Mouse (Mus musculus) kidney, embryonic 14.5 days (tissue): Measurements from ENCODE around the gene Mitf. TPM values are rescaled to one million over a fixed set of nuclear protein-coding genes. Genes with fewer than 3 reads are reported as not detected.

Source experiments
- ATAC-seq: fragments of 200-750 bp; cut with Nextera tagmentation; 2 replicates; pipeline ENCODE4 v1.8.0; 2017; ENCODE audit warnings: moderate number of reproducible peaks, mild to moderate bottlenecking, moderate TSS enrichment, moderate library complexity; ENCODE audit not compliant: low FRiP score, low TSS enrichment
- H3K27ac ChIP-seq: fragments of 300-500 bp; sonication (generic); 2 replicates; pipeline ENCODE4 v1.5.1; 2014; ENCODE audit warnings: low read depth, mild to moderate bottlenecking, low read length, moderate library complexity, mixed read lengths
- H3K27me3 ChIP-seq: fragments of 300-500 bp; sonication (generic); 2 replicates; pipeline ENCODE4 v1.6.1; 2014; ENCODE audit warnings: mild to moderate bottlenecking, low read length; ENCODE audit not compliant: control insufficient read depth, insufficient read depth
- H3K36me3 ChIP-seq: fragments of 300-500 bp; sonication (generic); 2 replicates; pipeline ENCODE4 v1.6.1; 2014; ENCODE audit warnings: low read length, mixed read lengths; ENCODE audit not compliant: control insufficient read depth, insufficient read depth
- H3K4me1 ChIP-seq: fragments of 300-500 bp; sonication (generic); 2 replicates; pipeline ENCODE4 v1.6.1; 2014; ENCODE audit warnings: low read length, mixed read lengths; ENCODE audit not compliant: control insufficient read depth, insufficient read depth
- H3K4me2 ChIP-seq: fragments of 300-500 bp; sonication (generic); replicated peaks from 2 replicates; pipeline ENCODE4 v1.6.1; 2014; ENCODE audit warnings: low read depth, mild to moderate bottlenecking, low read length
- H3K4me3 ChIP-seq: fragments of 300-500 bp; sonication (generic); 2 replicates; pipeline ENCODE4 v1.5.1; 2014; ENCODE audit warnings: mild to moderate bottlenecking, low read length
- H3K9ac ChIP-seq: fragments of 300-500 bp; sonication (generic); 2 replicates; pipeline ENCODE4 v1.6.1; 2014; ENCODE audit warnings: low read depth, mild to moderate bottlenecking, low read length, moderate library complexity
- H3K9me3 ChIP-seq: fragments of 300-500 bp; sonication (generic); 2 replicates; pipeline ENCODE4 v1.6.1; 2016; ENCODE audit warnings: low read length; ENCODE audit not compliant: control insufficient read depth
- WGBS: fragments of 180-500 bp; shearing (Covaris S2); extraction: QIAGEN DNeasy Blood & Tissue Kit; methylation state at CpG from one replicate; pipeline ENCODE4 v1.1.7; 2014; 5-methylcytosine and 5-hydroxymethylcytosine counted together
- polyA plus RNA-seq: library from polyadenylated mRNA; unstranded; fragments of >200 nt; fragmentation: Nextera tagmentation; extraction: Ambion mirVana; gene quantifications from 2 replicates; pipeline ENCODE4 v1.2.1, GENCODE M21; 2014

The Mitf gene
- polyA plus RNA-seq, 1 experiment from 2014 or later, result 3.6 TPM

DNA sequence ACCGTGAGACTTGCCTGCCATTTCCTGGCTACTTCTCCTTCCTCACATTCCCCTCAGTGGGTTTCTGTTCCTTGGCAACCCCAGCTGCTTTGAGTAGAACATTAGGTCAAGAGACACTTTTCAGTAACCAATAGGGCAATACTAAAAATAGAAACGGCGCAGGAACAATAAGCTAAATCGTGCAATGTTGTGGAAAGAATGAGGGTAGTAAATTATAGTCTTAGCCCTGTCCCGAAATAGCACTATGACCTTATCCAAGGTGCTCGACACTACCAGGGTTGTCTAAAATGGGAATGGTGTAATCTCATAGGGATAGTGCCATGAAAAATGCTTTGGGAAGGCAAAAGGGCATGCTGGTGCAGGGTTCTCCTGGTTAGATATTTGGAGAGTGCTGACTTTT lies 70.6 kb downstream of the Mitf start:
- Histone ChIP-seq H3K9me3 (no peaks in the 10 kb centered on the region), H3K36me3 (no peaks in the 10 kb centered on the region), H3K4me2 (no peak overlapping the region), H3K4me3 (no peak overlapping the region), H3K27me3 (no peaks in the 10 kb centered on the region), H3K27ac (no peak overlapping the region), H3K9ac (no peak overlapping the region), H3K4me1 (no peaks in the 10 kb centered on the region)
- WGBS, result 69% methylated on average over 6 of the region's 6 CpGs
- ATAC-seq, result no peak

DNA sequence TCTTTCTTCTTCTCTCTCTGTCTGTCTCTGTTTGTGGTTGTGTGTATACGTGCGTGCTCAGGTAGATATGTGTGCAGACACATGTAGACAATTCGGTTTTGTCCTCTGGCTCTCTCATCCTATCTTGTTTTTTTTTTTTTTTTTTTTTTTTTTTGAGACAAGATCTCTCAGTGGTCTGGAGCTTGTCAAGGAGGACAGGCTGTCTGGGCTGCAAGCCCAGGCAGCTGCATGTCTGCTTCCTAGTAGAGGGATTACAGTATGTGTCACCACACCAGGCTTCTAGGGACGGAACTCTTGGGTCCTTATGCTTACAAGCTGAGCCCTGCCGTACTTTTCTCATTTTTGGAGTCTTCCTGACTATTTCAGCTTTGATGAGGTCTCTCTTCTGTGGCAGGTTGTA lies 73.5 kb downstream of the Mitf start:
- WGBS, result 90% methylated on average over 5 of the region's 5 CpGs
- ATAC-seq, result no peak

DNA sequence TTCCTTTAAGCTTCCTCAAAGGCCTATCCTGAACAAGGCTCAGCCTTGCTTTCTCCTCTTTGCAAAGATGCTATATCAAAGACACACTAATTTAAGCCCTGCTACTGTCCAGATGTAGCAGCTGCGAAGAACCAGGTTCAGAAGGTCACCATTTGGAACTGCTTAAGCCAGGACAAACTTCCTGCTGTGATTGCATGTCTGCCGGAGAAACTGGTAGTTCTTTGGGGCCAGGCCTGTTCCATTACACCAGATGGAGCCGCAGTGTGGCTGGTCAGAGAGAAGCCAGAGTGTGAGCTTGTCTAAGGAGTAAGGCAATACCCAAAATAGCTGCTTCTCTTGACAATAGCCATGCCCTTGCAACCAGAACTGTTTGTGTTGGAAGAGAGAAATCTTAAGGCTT lies 75.1 kb downstream of the Mitf start:
- Histone ChIP-seq H3K36me3 (no peaks in the 10 kb centered on the region), H3K4me1 (no peaks in the 10 kb centered on the region), H3K27ac (no peak overlapping the region), H3K9me3 (no peaks in the 10 kb centered on the region), H3K27me3 (no peaks in the 10 kb centered on the region), H3K4me2 (no peak overlapping the region), H3K9ac (no peak overlapping the region), H3K4me3 (no peak overlapping the region)
- WGBS, result 17% methylated on average over 3 of the region's 3 CpGs
- ATAC-seq, result no peak

More for the DNA sequence above, 73.5 kb downstream of the Mitf start:
- Histone ChIP-seq H3K27ac (no peak overlapping the region), H3K27me3 (no peaks in the 10 kb centered on the region), H3K36me3 (no peaks in the 10 kb centered on the region), H3K4me1 (no peaks in the 10 kb centered on the region), H3K9ac (no peak overlapping the region), H3K4me2 (no peak overlapping the region), H3K9me3 (no peaks in the 10 kb centered on the region), H3K4me3 (no peak overlapping the region)

DNA sequence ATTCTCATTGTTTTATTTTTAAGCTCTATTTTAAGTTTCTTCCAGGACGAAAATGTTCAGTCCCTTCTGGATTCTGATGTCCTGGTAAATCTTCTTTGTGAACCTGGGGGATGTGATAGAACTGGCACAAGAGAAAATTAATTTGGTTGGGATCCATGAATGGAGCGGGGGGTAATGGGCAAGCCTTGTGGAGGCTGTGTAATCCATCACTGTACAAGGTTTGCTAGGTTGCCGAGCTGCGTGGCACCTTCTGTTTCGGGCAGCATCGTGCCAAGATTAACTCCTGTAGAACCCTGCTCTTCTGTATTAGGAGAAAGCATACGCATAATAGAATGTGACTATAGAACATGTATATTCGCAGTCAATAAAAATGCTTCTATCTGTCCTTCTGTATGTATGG lies 76.1 kb downstream of the Mitf start:
- no peak for ATAC-seq

DNA sequence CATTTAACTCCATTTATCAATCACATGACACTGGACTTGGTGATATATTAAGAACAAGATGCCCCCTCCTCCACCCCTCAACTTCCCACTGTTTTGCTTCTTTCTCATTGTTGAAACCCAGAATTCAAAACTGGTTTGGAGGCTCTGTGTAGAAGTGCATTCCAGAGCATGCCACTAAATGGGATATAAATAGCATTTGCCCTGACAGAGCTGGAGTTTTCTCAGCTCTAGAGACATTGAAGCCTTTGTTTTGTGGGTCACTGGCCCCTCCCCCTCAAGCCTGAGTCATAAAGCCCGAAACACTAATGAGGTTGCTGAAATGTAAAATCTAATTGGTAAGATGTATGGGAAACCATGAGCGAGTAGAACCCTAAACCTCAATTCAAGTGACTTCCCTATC lies 76.6 kb downstream of the Mitf start:
- Histone ChIP-seq H3K4me2 (no peak overlapping the region), H3K4me1 (no peaks in the 10 kb centered on the region), H3K9me3 (no peaks in the 10 kb centered on the region), H3K27ac (no peak overlapping the region), H3K9ac (no peak overlapping the region), H3K27me3 (no peaks in the 10 kb centered on the region), H3K36me3 (no peaks in the 10 kb centered on the region), H3K4me3 (no peak overlapping the region)
- peak; percentile 52; the same call in 1 of the 2 replicates for ATAC-seq
- 63% methylated on average over 2 of the region's 2 CpGs for WGBS

More for the DNA sequence above, 76.1 kb downstream of the Mitf start:
- Histone ChIP-seq H3K27me3 (no peaks in the 10 kb centered on the region), H3K4me2 (no peak overlapping the region), H3K4me1 (no peaks in the 10 kb centered on the region), H3K4me3 (no peak overlapping the region), H3K9me3 (no peaks in the 10 kb centered on the region), H3K9ac (no peak overlapping the region), H3K36me3 (no peaks in the 10 kb centered on the region), H3K27ac (no peak overlapping the region)
- 84% methylated on average over 8 of the region's 8 CpGs for WGBS

DNA sequence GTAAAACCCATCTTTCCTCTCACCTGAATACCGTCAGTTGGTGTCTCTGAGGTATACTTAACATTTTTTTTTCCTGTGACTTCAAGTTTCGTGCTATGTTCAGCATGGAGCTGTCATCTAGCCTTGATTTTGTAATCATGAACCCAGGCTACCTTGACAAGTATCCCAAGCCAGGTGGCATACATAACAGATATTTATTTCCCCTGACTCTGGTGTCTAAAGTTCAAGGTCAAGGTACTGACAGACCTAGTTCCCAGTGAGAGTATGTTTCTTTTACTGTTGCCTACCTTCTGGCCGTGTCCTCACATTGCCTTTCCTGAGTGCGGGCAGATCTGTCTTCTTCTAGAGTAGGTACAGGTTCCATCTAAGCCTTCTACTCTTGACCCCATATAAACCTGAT lies 78.1 kb downstream of the Mitf start:
- ATAC-seq, result no peak
- 81% methylated on average over 4 of the region's 4 CpGs for WGBS
- Histone ChIP-seq H3K9ac (no peak overlapping the region), H3K4me1 (no peaks in the 10 kb centered on the region), H3K4me2 (no peak overlapping the region), H3K27ac (no peak overlapping the region), H3K36me3 (no peaks in the 10 kb centered on the region), H3K9me3 (no peaks in the 10 kb centered on the region), H3K27me3 (no peaks in the 10 kb centered on the region), H3K4me3 (no peak overlapping the region)

DNA sequence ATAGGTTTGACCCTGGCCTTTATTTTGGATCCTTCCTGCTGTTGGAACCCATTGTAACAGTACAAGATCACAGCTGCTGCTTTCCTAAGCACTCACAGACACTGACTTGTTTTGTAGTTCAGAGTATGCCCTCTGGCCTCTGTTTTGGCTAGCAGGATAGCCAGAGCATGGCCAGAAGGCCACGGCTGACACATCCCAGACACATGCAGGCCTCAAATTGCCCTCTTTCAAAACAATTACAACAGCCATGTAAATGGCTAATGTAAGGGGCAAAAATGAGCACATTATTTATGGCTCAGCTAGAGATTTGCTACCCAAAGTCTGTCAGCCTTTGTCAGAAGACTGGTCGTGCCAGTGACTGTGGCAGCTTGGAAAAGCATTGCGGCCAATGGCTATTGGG lies 78.8 kb downstream of the Mitf start:
- H3K27ac ChIP-seq, result no peak overlapping the region
- 70% methylated on average over 3 of the region's 3 CpGs for WGBS
- H3K9ac ChIP-seq, result no peak overlapping the region
- H3K36me3 ChIP-seq, result no peaks in the 10 kb centered on the region
- H3K27me3 ChIP-seq, result no peaks in the 10 kb centered on the region
- H3K4me2 ChIP-seq, result no peak overlapping the region
- no peak overlapping the region for H3K4me3 ChIP-seq
- no peak for ATAC-seq
- no peaks in the 10 kb centered on the region for H3K9me3 ChIP-seq
- H3K4me1 ChIP-seq, result no peaks in the 10 kb centered on the region

DNA sequence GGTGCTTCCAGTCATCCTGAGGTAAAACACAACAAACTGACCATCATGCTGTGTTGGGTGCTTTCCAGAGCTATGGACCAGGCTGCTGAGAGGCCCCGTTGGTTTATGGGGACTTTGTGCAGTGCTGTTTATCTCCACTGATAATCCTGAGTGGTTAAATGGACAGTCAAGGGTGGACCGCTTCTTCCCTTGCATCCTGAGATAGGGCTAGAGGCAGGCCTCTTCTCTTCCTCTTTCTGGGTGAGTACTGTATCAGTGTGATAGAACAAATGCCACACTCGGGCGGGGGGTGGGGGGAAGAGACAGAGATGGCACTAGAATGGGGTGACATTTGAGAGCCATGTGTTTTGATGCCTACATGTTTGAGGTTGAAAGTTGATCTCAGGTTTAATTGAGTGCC lies 81.0 kb downstream of the Mitf start:
- no peak overlapping the region for H3K4me2 ChIP-seq
- H3K4me1 ChIP-seq, result no peaks in the 10 kb centered on the region
- 83% methylated on average over 4 of the region's 4 CpGs for WGBS
- H3K9me3 ChIP-seq, result no peaks in the 10 kb centered on the region
- H3K9ac ChIP-seq, result no peak overlapping the region
- H3K4me3 ChIP-seq, result no peak overlapping the region
- H3K27ac ChIP-seq, result peak overlapping the region; percentile 2; the same call in 1 of the 2 replicates
- no peaks in the 10 kb centered on the region for H3K36me3 ChIP-seq
- H3K27me3 ChIP-seq, result no peaks in the 10 kb centered on the region
- ATAC-seq, result no peak

DNA sequence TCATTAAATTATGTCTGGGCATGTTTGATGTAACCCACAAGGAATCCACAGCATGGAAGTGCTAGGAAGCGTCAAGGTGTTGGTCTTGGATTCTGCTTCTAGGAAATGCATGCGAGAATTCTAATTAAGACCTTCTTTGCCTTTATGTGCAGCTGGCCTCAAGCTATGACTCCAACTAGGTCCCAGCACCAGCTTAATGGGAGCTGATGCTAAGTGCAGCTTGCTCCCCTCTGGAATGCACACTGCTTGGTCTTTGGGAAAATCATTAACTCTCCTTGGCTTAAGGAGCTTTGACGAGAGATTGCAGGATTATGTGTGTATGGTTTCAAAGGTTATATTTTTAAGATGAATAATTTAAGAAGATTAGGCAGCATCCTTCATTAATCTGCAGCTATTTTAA lies 81.7 kb downstream of the Mitf start:
- Histone ChIP-seq H3K36me3 (no peaks in the 10 kb centered on the region), H3K27ac (peak overlapping the region; percentile 2; the same call in 1 of the 2 replicates), H3K4me3 (no peak overlapping the region), H3K4me2 (no peak overlapping the region), H3K4me1 (no peaks in the 10 kb centered on the region), H3K27me3 (no peaks in the 10 kb centered on the region), H3K9ac (no peak overlapping the region), H3K9me3 (no peaks in the 10 kb centered on the region)
- 62% methylated on average over 3 of the region's 3 CpGs for WGBS
- ATAC-seq, result no peak

DNA sequence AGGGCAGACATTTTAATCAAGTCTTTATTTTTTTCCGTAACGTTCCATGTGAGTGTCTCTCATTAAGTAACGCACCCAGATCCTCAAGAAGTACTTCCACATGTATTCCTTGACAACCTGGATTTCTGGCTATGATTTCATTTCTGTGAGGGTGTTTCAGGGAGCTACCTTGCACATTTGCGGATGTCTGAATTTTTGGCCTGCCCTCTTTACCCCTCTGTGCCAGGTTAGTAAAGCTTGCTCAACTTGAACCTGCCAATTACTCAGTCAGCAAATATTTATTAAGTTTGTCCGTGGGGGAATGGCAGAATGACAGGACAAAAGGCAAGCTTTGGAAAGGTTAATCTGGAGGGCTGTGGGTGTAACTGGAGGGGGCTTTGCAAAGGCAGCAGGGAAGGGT lies 86.7 kb downstream of the Mitf start:
- no peak overlapping the region for H3K27ac ChIP-seq
- WGBS, result 76% methylated on average over 5 of the region's 5 CpGs
- no peak for ATAC-seq

More for the DNA sequence above, 86.7 kb downstream of the Mitf start:
- no peak overlapping the region for H3K4me3 ChIP-seq
- no peaks in the 10 kb centered on the region for H3K27me3 ChIP-seq
- H3K4me2 ChIP-seq, result no peak overlapping the region
- no peaks in the 10 kb centered on the region for H3K4me1 ChIP-seq
- H3K9me3 ChIP-seq, result no peaks in the 10 kb centered on the region
- H3K36me3 ChIP-seq, result no peaks in the 10 kb centered on the region
- no peak overlapping the region for H3K9ac ChIP-seq
